Mouse (Mus musculus) gastrocnemius, postnatal 36 days (tissue): ENCODE measurements around the gene Zfp607b. TPM values are rescaled to one million over a fixed set of nuclear protein-coding genes. Genes with fewer than 3 reads are reported as not detected.

Source experiments
- DNase-seq, 2 experiments: peaks; one replicate each; pipeline ENCODE4 v3.0.0; 2022
- intact Hi-C: fragments of 180-260 bp; cut with DNase I; formaldehyde crosslinking; loops from one replicate; pipeline ENCODE4 v1.15.1; 2025
- total RNA-seq, 2 experiments: library from RNA; stranded (reverse); gene quantifications; 2 replicates each; pipeline ENCODE4 v1.2.3; 2021

Gene Zfp607b
- total RNA-seq, 2 experiments from 2014 or later, result 0.26 to 0.37 TPM

DNA sequence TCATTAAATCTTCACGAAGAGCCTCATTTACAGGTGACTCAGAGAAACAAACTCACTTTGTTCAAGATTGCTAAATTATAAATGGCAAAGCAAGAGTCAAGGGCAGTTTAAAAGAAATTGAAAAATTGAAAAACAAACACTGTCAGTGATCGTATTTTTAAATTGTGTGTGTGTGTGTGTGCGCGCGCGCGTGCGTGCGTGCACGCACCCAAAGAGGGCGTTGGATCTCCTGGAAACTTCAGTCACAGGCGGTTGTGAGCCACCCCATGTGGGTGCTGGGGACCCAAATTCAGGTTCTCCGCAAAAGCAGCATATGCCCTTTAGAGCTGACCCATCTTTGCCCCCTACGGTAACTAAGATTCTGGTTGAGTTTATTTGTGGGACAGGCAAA is 13.9 kb upstream of the Zfp607b start:
- intact Hi-C loops, result no loop called here
- no peak for DNase-seq

DNA sequence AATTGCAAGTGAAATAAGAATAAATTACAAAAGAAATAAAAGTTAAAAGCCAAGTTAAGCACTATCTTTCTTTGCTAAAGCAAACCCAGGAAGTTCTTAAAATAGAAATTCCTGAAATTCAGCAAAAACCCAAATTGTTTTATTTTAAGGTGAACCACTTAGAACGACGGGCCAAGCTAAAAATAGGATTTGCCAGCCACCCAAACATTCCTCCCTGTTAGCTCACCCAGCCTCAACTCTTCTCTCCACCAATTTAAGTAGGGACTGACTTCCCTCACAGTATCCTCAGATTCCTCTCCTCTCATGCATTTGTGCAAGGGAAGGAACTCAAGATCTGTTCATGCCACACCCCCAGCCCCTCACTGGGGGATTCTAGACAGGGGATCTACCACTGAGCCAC is 5.9 kb upstream of the Zfp607b start:
- DNase-seq, result no peak
- intact Hi-C loops, result loop anchor here (10.0 kb wide), 1 partner anchor 348 kb away; the partner anchor contains the start of gene Ltbp4

DNA sequence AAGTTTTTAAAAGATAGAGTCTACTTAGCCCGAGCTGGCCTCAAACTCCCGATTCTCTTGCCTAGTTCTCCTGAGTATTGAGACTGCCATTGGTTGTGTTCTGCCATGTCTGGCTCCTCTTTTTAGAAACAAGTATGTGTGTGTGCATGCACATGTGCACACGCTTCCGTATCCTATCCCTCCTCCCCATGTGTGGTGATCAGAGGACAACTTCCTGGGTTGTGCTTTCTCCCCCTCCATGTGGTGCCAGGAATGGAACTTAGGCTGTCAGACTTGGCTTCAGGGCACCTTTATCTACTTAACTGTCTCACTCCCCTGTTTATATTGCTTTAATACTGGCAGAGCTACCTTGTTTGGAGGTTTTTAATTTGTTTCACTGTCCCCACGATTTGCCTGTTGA is 3.9 kb upstream of the Zfp607b start:
- no peak for DNase-seq
- intact Hi-C loops, result loop anchor here (2.0 to 10.0 kb wide), 2 partner anchors 30 to 350 kb away; partner anchors contain the start of gene Ltbp4

DNA sequence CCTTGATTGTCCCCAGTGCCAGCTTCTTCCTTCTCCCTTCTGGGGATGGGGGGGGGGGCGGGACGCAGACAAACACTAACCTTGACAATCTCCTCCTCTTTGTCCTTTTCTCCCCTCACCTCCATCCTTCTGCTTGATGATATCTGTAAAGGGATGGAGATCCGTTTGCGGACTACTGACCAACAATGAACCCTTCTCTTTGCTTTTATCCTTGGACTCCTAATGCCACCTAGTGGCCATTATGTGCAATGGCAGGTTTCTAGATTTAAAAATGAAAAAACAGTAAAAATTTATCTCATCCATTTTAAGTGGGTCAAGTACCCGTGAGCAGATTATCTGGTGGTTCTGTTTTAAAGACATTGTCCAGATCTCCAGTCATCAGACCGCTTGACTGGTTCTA is 3.5 kb upstream of the Zfp607b start:
- intact Hi-C loops, result loop anchor here (2.0 to 10.0 kb wide), 2 partner anchors 31 to 351 kb away; partner anchors contain the start of gene Ltbp4
- DNase-seq, result no peak

DNA sequence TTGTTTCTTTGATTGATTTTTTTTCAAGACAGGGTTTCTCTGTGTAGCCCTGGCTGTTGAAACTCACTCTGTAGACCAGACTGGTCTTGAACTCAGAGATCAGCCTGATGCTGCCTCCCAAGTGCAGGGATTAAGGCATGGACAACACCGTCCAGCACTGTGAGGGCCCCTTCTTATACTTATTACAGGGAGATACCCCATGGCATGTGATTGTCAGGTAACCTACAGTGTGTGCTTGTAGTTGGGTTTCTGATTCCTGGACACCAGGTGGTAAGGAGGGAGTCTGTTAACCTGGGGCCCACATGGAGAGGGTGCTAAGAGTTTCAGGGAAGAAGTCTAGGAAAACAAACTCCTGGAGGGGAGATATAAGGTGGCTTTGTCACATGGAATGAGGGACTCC is 2.1 kb upstream of the Zfp607b start:
- intact Hi-C loops, result loop anchor here (10.0 kb wide), 1 partner anchor 352 kb away; the partner anchor contains the start of gene Ltbp4
- no peak for DNase-seq

DNA sequence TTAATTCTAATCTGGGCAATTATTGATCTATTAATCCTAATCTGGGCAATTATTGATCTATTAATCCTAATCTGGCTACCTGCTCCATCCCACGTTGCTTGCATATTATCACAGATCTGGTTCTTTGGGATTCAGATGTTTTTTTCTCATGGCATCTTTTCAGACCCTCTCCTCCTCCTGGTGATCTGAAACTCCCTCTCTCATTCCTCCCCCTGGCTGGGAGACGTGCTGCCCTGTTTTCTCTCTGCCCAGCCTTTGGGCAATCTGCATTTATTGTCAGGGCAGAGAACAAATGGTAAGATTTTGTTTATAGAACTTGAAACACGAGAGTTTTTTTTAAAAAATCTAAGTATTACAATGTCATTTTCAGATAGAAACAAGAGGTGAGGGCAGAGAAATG is 1.3 kb upstream of the Zfp607b start:
- intact Hi-C loops, result loop anchor here (10.0 kb wide), 1 partner anchor 353 kb away; the partner anchor contains the start of gene Ltbp4
- DNase-seq, result no peak

DNA sequence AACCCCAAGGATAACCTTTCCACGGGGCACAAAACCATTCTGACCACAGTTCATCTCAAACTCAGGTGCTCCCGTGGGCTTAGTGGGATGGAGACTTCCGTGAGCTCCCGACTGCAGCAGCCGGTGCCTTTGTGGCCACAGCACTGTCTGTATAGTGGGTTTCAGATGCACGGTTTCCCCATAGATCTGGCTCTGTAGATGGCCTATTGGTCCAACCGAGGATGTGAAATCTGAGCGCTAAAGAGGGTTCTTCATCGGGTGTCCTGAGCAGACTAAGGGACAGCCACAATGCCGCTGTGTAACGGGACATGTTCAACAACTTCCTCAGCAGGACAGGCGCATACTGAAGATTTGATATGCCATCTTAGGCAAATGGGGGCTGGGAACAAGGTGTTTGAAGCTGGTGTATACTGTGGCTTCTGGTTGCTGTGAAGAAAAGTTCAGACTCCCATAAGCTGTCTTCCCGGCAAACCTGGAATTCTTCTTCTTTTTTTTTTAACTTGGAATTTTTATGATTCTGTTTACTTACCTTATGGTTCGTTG is 823 bp upstream of the Zfp607b start:
- intact Hi-C loops, result loop anchor here (10.0 kb wide), 1 partner anchor 354 kb away; the partner anchor contains the start of gene Ltbp4
- no peak for DNase-seq

DNA sequence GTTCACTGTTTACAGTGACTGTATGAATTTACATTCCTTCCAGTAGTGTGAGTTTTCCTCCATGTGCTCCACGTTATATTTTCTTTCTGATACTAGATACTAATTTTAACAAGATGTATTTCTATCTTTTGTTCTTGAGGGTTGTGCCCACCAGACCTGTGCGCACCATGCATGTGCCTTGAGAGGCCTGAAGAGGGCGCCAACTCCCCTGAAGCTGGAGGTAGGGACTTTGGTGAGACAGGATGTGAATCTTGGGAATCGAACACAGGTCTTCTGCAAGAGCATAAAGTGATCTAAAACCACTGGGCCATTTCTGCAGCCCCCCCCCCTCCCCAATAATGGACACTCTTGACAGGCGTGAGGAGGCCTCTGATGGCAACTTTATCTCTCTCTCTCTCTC is 1.9 kb downstream of the Zfp607b start:
- intact Hi-C loops, result loop anchor here (5.0 kb wide), 1 partner anchor 41 kb away; the partner anchor contains the start of gene Zfp60
- no peak for DNase-seq

DNA sequence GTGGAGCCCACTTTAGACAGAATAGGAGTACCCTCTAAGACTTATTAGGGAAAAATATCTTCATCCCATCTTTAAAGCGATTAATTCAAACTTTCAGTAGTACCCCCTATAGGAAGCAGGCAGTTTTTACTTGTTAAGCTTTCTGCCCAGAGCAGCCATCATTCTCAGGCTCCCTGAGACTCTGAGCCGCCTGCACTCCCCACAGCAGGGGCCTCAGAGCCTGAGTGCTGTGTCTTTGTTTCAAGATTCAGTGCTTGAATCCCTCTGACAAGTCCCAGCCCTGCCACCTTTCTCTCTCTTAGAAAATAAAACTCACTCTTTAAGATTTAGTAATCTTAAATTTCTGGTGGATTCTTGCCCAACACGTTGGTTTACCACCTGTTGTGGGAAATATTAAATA is 7.6 kb downstream of the Zfp607b start:
- DNase-seq, result no peak
- intact Hi-C loops, result no loop called here

DNA sequence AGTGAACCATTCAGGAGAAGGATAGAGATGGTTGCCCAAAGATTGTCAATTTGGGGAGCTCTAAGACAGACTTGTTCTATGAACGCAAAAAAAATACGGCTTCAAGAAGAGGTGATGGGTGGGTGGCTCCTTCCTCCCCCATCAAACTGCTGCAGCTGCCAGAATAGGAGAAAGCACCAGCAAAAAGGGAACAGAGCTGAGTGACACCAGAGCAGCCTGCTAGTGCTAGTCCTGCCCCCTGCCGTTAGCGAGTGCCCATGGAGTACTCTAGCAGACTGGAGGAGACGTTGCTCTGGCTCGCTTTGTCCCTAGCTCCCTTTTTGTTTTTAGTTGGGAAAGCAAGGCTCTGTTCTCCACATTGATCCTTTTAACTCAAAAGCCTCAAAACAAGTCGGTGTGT is 21.3 kb downstream of the Zfp607b start:
- no peak for DNase-seq
- intact Hi-C loops, result no loop called here

DNA sequence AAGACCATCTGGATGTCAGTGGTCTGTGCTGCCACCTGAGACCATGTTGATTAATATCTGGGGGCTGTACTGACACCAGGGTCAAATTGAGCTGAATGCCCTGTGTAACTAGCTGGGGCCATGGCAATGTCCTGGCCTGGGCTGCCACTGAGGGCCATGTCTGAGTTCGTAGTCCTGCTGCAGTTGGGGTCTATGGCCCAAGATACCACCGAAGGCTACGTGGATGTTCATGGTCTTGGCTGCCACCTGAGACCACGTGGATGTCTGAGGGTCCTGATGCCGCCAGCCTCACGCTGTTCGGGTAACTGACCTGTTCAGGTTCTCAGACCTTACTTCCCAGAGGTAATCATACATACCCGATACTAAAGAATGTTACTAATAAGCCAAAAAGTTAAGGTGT is 32.8 kb downstream of the Zfp607b start:
- intact Hi-C loops, result no loop called here
- no peak for DNase-seq

DNA sequence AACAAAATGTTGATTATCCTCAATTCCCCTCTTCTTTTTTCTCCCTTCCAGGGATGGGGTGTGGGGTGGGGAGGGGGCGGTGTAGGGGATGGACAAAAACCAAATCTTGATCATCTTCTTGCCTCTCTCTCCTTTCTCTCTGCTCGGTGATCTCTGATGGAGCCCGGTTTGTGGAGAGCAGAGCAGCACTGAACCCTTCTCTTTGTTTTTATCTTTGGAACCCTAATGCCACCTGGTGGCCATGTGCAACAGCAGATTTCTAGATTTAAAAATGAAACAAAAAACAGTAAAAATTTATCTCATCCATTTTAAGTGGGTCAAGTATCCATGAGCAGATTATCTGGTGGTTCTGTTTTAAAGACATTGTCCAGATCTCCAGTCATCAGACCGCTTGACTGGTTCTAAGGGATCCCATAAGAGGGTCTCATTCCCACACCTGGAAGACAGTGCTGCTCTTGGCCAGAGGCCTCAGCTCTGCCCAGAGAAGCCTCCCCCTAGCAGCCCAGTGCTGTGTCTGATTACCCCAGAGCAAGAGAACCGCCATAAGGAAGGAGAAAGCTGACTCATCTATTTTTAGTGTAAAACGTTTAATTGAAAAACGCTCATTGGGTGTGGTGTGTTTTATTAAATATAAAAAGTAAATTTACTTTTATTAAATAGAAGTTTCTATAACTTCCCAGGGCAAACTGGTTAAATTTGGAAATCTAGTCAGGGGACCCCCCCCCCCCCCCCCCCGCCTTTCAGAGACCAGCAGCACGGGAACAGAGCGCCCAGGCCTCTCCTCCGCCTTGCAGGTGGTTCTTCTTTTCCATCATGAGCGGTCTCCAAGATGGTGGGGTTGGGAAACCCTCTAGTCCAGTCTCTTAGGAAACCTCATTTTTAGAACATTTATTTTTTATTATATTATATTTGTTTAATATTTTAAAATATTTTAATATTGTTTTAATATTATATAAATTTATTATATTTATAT is 36.7 kb downstream of the Zfp607b start:
- intact Hi-C loops, result loop anchor here (2.0 kb wide), 1 partner anchor 207 kb away; no protein-coding TSS in a partner anchor
- DNase-seq, result no peak

DNA sequence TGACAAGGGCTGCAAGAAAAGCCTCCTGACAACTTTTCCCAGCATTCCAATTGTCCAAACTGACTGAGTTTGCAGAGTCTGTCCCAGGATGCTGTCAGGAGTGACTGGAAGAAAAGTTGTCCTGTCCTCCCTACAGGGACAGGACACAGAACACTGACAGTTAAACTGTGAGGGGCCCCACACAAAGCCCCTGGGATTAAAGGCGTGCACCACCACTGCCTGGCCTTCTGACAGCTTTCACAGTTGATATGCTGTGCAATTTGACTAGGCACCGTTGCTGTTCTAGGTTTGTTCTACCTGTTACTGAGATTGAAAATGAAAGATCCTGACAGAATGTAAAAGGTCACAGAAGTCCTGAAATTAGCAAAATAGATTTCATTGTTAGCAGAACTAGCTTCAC is 38.3 kb downstream of the Zfp607b start:
- intact Hi-C loops, result loop anchor here (2.0 kb wide), 1 partner anchor 205 kb away; no protein-coding TSS in a partner anchor
- no peak for DNase-seq

DNA sequence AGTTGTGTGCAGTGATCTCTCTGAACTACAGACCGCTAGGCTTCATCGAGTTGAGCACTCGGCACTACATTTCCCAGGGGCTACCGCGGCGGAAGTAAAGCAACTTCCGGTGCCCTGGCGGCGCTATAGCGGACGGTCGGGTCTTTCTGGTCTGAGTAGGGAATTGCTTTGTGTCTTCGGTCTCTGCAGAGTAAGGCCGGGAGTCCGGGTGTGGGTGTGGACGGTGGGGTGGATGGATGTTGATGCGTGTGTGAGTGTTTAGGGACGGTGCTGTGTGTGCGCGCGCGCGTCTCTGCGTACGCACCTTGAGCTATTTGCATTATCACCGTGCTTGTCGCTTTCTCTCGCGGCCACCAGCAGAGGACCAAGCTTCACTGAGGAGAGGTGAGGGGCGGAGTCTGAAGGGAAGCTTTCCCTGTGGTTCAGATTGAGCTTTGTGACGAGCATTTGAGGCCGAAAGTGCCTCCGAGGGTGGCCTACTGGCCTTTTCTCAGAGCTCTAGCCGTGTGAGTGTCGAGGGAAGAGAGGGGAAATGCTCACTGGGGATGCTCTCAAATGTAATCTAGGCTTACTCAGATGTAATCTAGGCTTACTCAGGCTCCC is 42.2 kb downstream of the Zfp607b start, which contains the start of gene Zfp60:
Zfp60 (plus strand) TSS at position 109 of the 603 bp plus-strand sequence.
- intact Hi-C loops, result loop anchor here (5.0 kb wide), 1 partner anchor 39 kb away; no protein-coding TSS in a partner anchor
- peak; percentile 76 to 79 for DNase-seq

DNA sequence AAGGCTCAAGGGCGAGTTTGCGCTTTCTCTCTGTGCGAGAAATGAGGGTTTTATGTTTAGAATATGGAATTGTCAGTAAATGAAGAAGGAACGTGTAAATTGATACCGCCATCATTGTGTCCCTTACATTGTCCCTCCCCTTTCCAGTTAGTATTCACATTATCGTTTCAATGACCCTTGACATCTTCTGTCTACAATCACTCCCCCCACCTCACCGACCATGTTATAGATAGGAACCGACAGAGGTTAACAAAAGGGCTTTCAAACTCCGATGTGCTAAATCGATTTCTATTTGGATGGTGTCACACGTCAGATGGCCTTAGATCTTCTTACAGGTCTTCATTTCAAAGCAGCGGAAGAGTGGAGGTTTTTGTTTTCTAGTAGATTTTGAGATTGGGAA is 42.8 kb downstream of the Zfp607b start:
- DNase-seq, result no peak
- intact Hi-C loops, result loop anchor here (5.0 kb wide), 1 partner anchor 40 kb away; no protein-coding TSS in a partner anchor

DNA sequence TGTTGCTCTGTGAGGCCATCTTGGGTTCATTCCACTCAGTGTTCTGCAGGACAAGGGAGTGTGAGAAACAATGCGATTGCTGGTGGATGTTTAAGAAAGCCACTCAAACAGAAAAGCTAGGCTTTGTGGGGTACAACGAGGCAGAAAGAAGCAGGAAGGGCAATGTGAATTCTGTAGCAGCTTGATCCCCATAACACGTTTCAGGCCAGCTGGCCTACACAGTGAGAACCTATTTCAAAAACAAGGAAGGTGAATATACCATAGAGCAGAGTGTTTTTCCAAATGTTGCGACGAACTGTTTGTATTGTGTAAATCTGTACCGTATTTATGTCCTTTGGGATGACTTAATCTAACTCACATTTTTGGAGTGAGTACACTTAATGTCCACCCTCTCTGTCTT is 43.4 kb downstream of the Zfp607b start:
- intact Hi-C loops, result loop anchor here (5.0 kb wide), 1 partner anchor 40 kb away; no protein-coding TSS in a partner anchor

DNA sequence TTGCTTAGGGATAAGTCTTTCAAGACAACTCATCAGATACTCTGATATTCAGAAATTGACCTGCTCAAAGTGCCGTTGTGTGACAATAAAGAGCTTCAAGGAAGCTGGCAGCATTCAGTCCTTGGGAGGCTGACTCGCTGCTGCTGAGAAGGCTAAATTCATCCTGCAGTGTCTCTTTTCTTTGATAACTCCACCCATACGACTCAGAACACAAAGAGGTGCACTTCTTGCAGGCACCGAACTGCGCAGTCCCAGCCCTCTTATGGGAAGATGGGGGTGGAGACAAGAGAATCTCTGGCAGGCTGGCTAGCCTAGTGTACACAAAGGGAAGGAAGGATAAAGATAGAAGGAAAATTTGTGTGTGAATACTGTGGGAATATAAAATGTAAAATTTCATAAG is 46.3 kb downstream of the Zfp607b start:
- intact Hi-C loops, result no loop called here
- no peak for DNase-seq

More for the DNA sequence above, 43.4 kb downstream of the Zfp607b start:
- no peak for DNase-seq
